Mouse (Mus musculus) hindbrain, embryonic 11.5 days (tissue): ENCODE measurements at regions not wholly inside any gene's neighbourhood (a gene's known extent, or its start where the extent isn't known, plus 50 kb on each side); places are given as distances from the start of the nearest gene placed in this dataset.

Source experiments
- ATAC-seq: fragments of 200-750 bp; cut with Nextera tagmentation; 2 replicates; pipeline ENCODE4 v1.8.0; 2017; ENCODE audit warnings: mild to moderate bottlenecking, moderate TSS enrichment, moderate library complexity; ENCODE audit not compliant: low FRiP score
- DNase-seq: peaks from one replicate; pipeline ENCODE4 v3.0.0-alpha.2; 2015; ENCODE audit warnings: low spot score
- H3K27ac ChIP-seq: fragments of 300-500 bp; sonication (generic); 2 replicates; pipeline ENCODE4 v1.5.1; 2014; ENCODE audit warnings: mild to moderate bottlenecking, low read depth, low read length
- H3K27me3 ChIP-seq: fragments of 300-500 bp; sonication (generic); 2 replicates; pipeline ENCODE4 v1.6.1; 2014; ENCODE audit warnings: mild to moderate bottlenecking, low read length, moderate library complexity, mixed read lengths; ENCODE audit not compliant: control insufficient read depth, insufficient read depth
- H3K36me3 ChIP-seq: fragments of 300-500 bp; sonication (generic); 2 replicates; pipeline ENCODE4 v1.6.1; 2014; ENCODE audit warnings: mild to moderate bottlenecking, low read length, moderate library complexity, mixed read lengths; ENCODE audit not compliant: control insufficient read depth, insufficient read depth
- H3K4me1 ChIP-seq: fragments of 300-500 bp; sonication (generic); replicated peaks from 2 replicates; pipeline ENCODE4 v1.6.1; 2014; ENCODE audit warnings: low read length, mixed read lengths; ENCODE audit not compliant: control insufficient read depth, insufficient read depth
- H3K4me2 ChIP-seq: fragments of 300-500 bp; sonication (generic); replicated peaks from 2 replicates; pipeline ENCODE4 v1.6.1; 2014; ENCODE audit warnings: mild to moderate bottlenecking, low read depth, low read length
- H3K4me3 ChIP-seq: fragments of 300-500 bp; sonication (generic); 2 replicates; pipeline ENCODE4 v1.5.1; 2014; ENCODE audit warnings: low read depth, low read length
- H3K9ac ChIP-seq: fragments of 300-500 bp; sonication (generic); 2 replicates; pipeline ENCODE4 v1.6.1; 2014; ENCODE audit warnings: low read depth, low read length
- H3K9me3 ChIP-seq: fragments of 300-500 bp; sonication (generic); 2 replicates; pipeline ENCODE4 v1.6.1; 2016; ENCODE audit warnings: low read length; ENCODE audit not compliant: control insufficient read depth
- WGBS: fragments of 180-500 bp; shearing (Covaris S2); extraction: QIAGEN DNeasy Blood & Tissue Kit; methylation state at CpG from one replicate; pipeline ENCODE4 v1.1.7; 2014; 5-methylcytosine and 5-hydroxymethylcytosine counted together

GRCm38 (mm10) chr16:24134486-24135050 lies 145.9 kb upstream of the Bcl6 start:
- Histone ChIP-seq H3K36me3 (no peaks in the 10 kb centered on the region), H3K27ac (no peak overlapping the region), H3K4me3 (no peak overlapping the region), H3K9me3 (no peaks in the 10 kb centered on the region), H3K9ac (no peak overlapping the region), H3K4me1 (no peaks in the 10 kb centered on the region), H3K4me2 (no peak overlapping the region), H3K27me3 (no peaks in the 10 kb centered on the region)
- 91% methylated on average over 4 of the region's 4 CpGs for WGBS
- DNase-seq (no peak), ATAC-seq (no peak)

GRCm38 (mm10) chr16:24130646-24131045 lies 142.0 kb upstream of the Bcl6 start:
- no peak overlapping the region for H3K4me3 ChIP-seq
- H3K27me3 ChIP-seq = no peaks in the 10 kb centered on the region
- H3K36me3 ChIP-seq = no peaks in the 10 kb centered on the region
- no peaks in the 10 kb centered on the region for H3K4me1 ChIP-seq
- no peak for ATAC-seq
- no peak overlapping the region for H3K4me2 ChIP-seq
- H3K9ac ChIP-seq = no peak overlapping the region
- no peak overlapping the region for H3K27ac ChIP-seq
- DNase-seq = no peak
- no peaks in the 10 kb centered on the region for H3K9me3 ChIP-seq

GRCm38 (mm10) chr16:24129701-24130100 lies 141.0 kb upstream of the Bcl6 start:
- no peaks in the 10 kb centered on the region for H3K9me3 ChIP-seq
- no peak overlapping the region for H3K27ac ChIP-seq
- ATAC-seq (no peak), DNase-seq (no peak)
- H3K36me3 ChIP-seq = no peaks in the 10 kb centered on the region
- 91% methylated on average over 4 of the region's 4 CpGs for WGBS
- H3K4me3 ChIP-seq = no peak overlapping the region
- H3K4me2 ChIP-seq = no peak overlapping the region
- H3K9ac ChIP-seq = no peak overlapping the region
- H3K27me3 ChIP-seq = no peaks in the 10 kb centered on the region
- H3K4me1 ChIP-seq = no peaks in the 10 kb centered on the region

GRCm38 (mm10) chr16:24128566-24128965 lies 139.9 kb upstream of the Bcl6 start:
- ATAC-seq = no peak
- DNase-seq = no peak
- Histone ChIP-seq H3K4me2 (no peak overlapping the region), H3K27me3 (no peaks in the 10 kb centered on the region), H3K9me3 (no peaks in the 10 kb centered on the region), H3K9ac (no peak overlapping the region), H3K36me3 (no peaks in the 10 kb centered on the region), H3K27ac (no peak overlapping the region), H3K4me3 (no peak overlapping the region), H3K4me1 (no peaks in the 10 kb centered on the region)
- 25% methylated on average over 3 of the region's 3 CpGs for WGBS

- H3K4me1 ChIP-seq = no peaks in the 10 kb centered on the region
- whole genome bisulfite sequencing = 89% methylated on average over 5 of the region's 5 CpGs
- no peak overlapping the region for H3K4me2 ChIP-seq
- H3K9me3 ChIP-seq = no peaks in the 10 kb centered on the region
- H3K27ac ChIP-seq = no peak overlapping the region
- DNase-seq = no peak
- no peak overlapping the region for H3K9ac ChIP-seq
- no peaks in the 10 kb centered on the region for H3K27me3 ChIP-seq
- H3K36me3 ChIP-seq = no peaks in the 10 kb centered on the region
- H3K4me3 ChIP-seq = no peak overlapping the region
- ATAC-seq = no peak
Measured at GRCm38 (mm10) chr16:24124766-24125165, 136.1 kb upstream of the Bcl6 start.

GRCm38 (mm10) chr16:24124083-24124482 lies 135.4 kb upstream of the Bcl6 start:
- Histone ChIP-seq H3K4me3 (no peak overlapping the region), H3K4me2 (no peak overlapping the region), H3K9me3 (no peaks in the 10 kb centered on the region), H3K36me3 (no peaks in the 10 kb centered on the region), H3K27ac (no peak overlapping the region), H3K9ac (no peak overlapping the region), H3K27me3 (no peaks in the 10 kb centered on the region), H3K4me1 (no peaks in the 10 kb centered on the region)
- ATAC-seq (no peak), DNase-seq (no peak)
- 82% methylated on average over 4 of the region's 4 CpGs for WGBS

GRCm38 (mm10) chr16:24121633-24122032 lies 133.0 kb upstream of the Bcl6 start:
- no peak for ATAC-seq
- Histone ChIP-seq H3K27ac (no peak overlapping the region), H3K4me1 (no peaks in the 10 kb centered on the region), H3K27me3 (no peaks in the 10 kb centered on the region), H3K4me3 (no peak overlapping the region), H3K36me3 (no peaks in the 10 kb centered on the region), H3K9me3 (no peaks in the 10 kb centered on the region), H3K9ac (no peak overlapping the region), H3K4me2 (no peak overlapping the region)
- DNase-seq = no peak
- WGBS = 87% methylated on average over 6 of the region's 6 CpGs

GRCm38 (mm10) chr16:24120836-24121235 lies 132.2 kb upstream of the Bcl6 start:
- no peaks in the 10 kb centered on the region for H3K27me3 ChIP-seq
- H3K27ac ChIP-seq = no peak overlapping the region
- WGBS = 59% methylated on average over 6 of the region's 6 CpGs
- DNase-seq = no peak
- H3K4me2 ChIP-seq = no peak overlapping the region
- H3K4me1 ChIP-seq = no peaks in the 10 kb centered on the region
- H3K9me3 ChIP-seq = no peaks in the 10 kb centered on the region
- H3K4me3 ChIP-seq = no peak overlapping the region
- ATAC-seq = no peak
- H3K9ac ChIP-seq = no peak overlapping the region
- H3K36me3 ChIP-seq = no peaks in the 10 kb centered on the region

- DNase-seq = no peak
- no peak overlapping the region for H3K4me3 ChIP-seq
Measured at GRCm38 (mm10) chr16:24118487-24118886, 129.8 kb upstream of the Bcl6 start.

More at GRCm38 (mm10) chr16:24118487-24118886, 129.8 kb upstream of the Bcl6 start:
- H3K9me3 ChIP-seq = no peaks in the 10 kb centered on the region
- no peaks in the 10 kb centered on the region for H3K27me3 ChIP-seq
- no peak for ATAC-seq
- no peak overlapping the region for H3K9ac ChIP-seq
- WGBS = 86% methylated on average over 2 of the region's 2 CpGs
- H3K36me3 ChIP-seq = no peaks in the 10 kb centered on the region
- H3K4me1 ChIP-seq = no peaks in the 10 kb centered on the region
- H3K4me2 ChIP-seq = no peak overlapping the region
- no peak overlapping the region for H3K27ac ChIP-seq
